Comparison of ENCODE assay signal across 8 mouse cellular contexts in genomic region chr16:91073163-91073892, GRCm38 (mm10). TPM values are rescaled to one million over a fixed set of nuclear protein-coding genes. Genes with fewer than 3 reads are reported as not detected.
DNase-seq lines count a peak whose midpoint lies in the region; ATAC-seq and TF ChIP-seq lines count a peak whose summit lies in the region.

No protein-coding gene starts in this region.

- no peaks in the 10 kb centered on the region for H3K9me3 ChIP-seq in hindbrain, embryonic 12.5 days (replicated peaks)
- no peaks in the 10 kb centered on the region for H3K9me3 ChIP-seq in lung, postnatal 0 days (ENCODE audit: low read length)

- TF ChIP-seq CTCF in lung, postnatal 0 days (IDR thresholded peaks at IDR 0.05), result peak; percentile 88

- no peaks in the 10 kb centered on the region for H3K36me3 ChIP-seq in hindbrain, embryonic 12.5 days
- H3K36me3 ChIP-seq in lung, postnatal 0 days (ENCODE audit: insufficient read depth, low read length), result no peaks in the 10 kb centered on the region

- no peak overlapping the region for H3K4me3 ChIP-seq in hindbrain, embryonic 12.5 days
- no peak overlapping the region for H3K4me3 ChIP-seq in lung, postnatal 0 days (ENCODE audit: low read depth, low read length)

- peak; percentile 97 for ATAC-seq in hindbrain, embryonic 12.5 days (ENCODE audit: low FRiP score)
- ATAC-seq in lung, postnatal 0 days, result peak; percentile 97

- H3K4me2 ChIP-seq in hindbrain, embryonic 12.5 days (replicated peaks), result peak overlapping the region; percentile 31; the same call in 1 of the 2 replicates
- H3K4me2 ChIP-seq in lung, postnatal 0 days (replicated peaks; ENCODE audit: low read depth, low read length), result peak overlapping the region; percentile 19; the same call in 1 of the 2 replicates

- peaks cover 10% of the 10 kb centered on the region for H3K27me3 ChIP-seq in hindbrain, embryonic 12.5 days
- no peaks in the 10 kb centered on the region for H3K27me3 ChIP-seq in lung, postnatal 0 days (replicated peaks; ENCODE audit: insufficient read depth, low read length)

- H3K4me1 ChIP-seq in hindbrain, embryonic 12.5 days, result peaks cover 8% of the 10 kb centered on the region
- no peaks in the 10 kb centered on the region for H3K4me1 ChIP-seq in lung, postnatal 0 days (ENCODE audit: insufficient read depth, low read depth, low read length)

- 40% methylated on average over 22 of the region's 24 CpGs for WGBS in hindbrain, embryonic 12.5 days
- WGBS in lung, postnatal 0 days, result 36% methylated on average over 23 of the region's 24 CpGs

- no peak overlapping the region for H3K9ac ChIP-seq in hindbrain, embryonic 12.5 days
- no peak overlapping the region for H3K9ac ChIP-seq in lung, postnatal 0 days (replicated peaks; ENCODE audit: low read depth)

- H3K27ac ChIP-seq in hindbrain, embryonic 12.5 days, result no peak overlapping the region
- no peak overlapping the region for H3K27ac ChIP-seq in lung, postnatal 0 days (ENCODE audit: low read length)

- peak; percentile 92 for DNase-seq in NIH3T3 (ENCODE audit: low read depth)
- DNase-seq in cerebellum, postnatal 10 days, result peak; percentile 97 to 99
- peak; percentile 80 to 84 for DNase-seq in frontal cortex, postnatal 14 days (ENCODE audit: low spot score in 2 of 2)
- peak; percentile 95 to 96 for DNase-seq in layer of hippocampus, postnatal 10 days (ENCODE audit: low spot score in 2 of 2)
- peak; percentile 95 for DNase-seq in lung, postnatal 0 days (ENCODE audit: low spot score)
- peak; percentile 90 for DNase-seq in ovary, postnatal 14 days (ENCODE audit: low spot score)
- DNase-seq in thymus, postnatal 10 days (ENCODE audit: low spot score in 2 of 2), result peak; percentile 66 to 82

- TF ChIP-seq EP300 in lung, postnatal 0 days (IDR thresholded peaks at IDR 0.05), result no peak

RNA-seq across cellular contexts. Expression of gene 4932438H23Rik, which starts 21.6 kb away (rescaled TPM):
- polyA plus RNA-seq in hindbrain, embryonic 12.5 days (2016; fragmentation: Nextera tagmentation; extraction: Ambion mirVana), result 0.16 and 1.1 TPM in 2 replicates
- 1 to 10 TPM; 1.3 to 1.4 TPM for total RNA-seq in layer of hippocampus, postnatal 10 days (2021)
- 0.07 and 0.26 TPM in 2 replicates for polyA plus RNA-seq in lung, postnatal 0 days (2015; fragmentation: Nextera tagmentation; extraction: Ambion mirVana)

RNA-seq across cellular contexts. Expression of gene Paxbp1, which starts 29.0 kb away (rescaled TPM):
- polyA plus RNA-seq in hindbrain, embryonic 12.5 days (2016; fragmentation: Nextera tagmentation; extraction: Ambion mirVana), result 104 and 113 TPM in 2 replicates
- 10 to 100 TPM; 69.9 to 89.4 TPM for total RNA-seq in layer of hippocampus, postnatal 10 days (2021)
- polyA plus RNA-seq in lung, postnatal 0 days (2015; fragmentation: Nextera tagmentation; extraction: Ambion mirVana), result 20.3 and 23.9 TPM in 2 replicates
